Mouse (Mus musculus) ovary, adult 10 weeks (tissue): ENCODE measurements around the gene Acacb. TPM values are rescaled to one million over a fixed set of nuclear protein-coding genes. Genes with fewer than 3 reads are reported as not detected.

Source experiments
- polyA plus RNA-seq: library from polyadenylated mRNA; stranded (reverse); fragments of 350-450 nt; fragmentation: Illumina TruSeq; extraction: RNeasy Lipid Tissue Mini Kit (QIAGEN cat#74804); gene quantifications from one replicate; pipeline ENCODE4 v1.2.3, GENCODE M21; 2014

Acacb gene
- 1.4 TPM for polyA plus RNA-seq

GRCm38 (mm10) chr5:114146028-114146888 lies at the start of gene Acacb:
TSS of gene Acacb (plus strand) at chr5:114146535.

GRCm38 (mm10) chr5:114127374-114128349 lies 18.7 kb upstream of the Acacb start, which contains the start of gene Alkbh2:
TSS of gene Alkbh2 (minus strand) at chr5:114128218.

GRCm38 (mm10) chr5:114130211-114130605 lies 16.1 kb upstream of the Acacb start, which contains the start of gene Ung:
TSS of gene Ung (plus strand) at chr5:114130386.

GRCm38 (mm10) chr5:114273693-114274402 lies 127.5 kb downstream of the Acacb start, which contains the start of gene Foxn4:
TSS of gene Foxn4 (minus strand) at chr5:114273807.

GRCm38 (mm10) chr5:114288874-114289273 lies 142.5 kb downstream of the Acacb start, which contains the start of gene Myo1h:
TSS of gene Myo1h (plus strand) at chr5:114289166.

Other genes starting within 250 kb of the Acacb start
- gene Coro1c, start 237.8 kb upstream of the Acacb start, polyA plus RNA-seq = 13.1 TPM
- 3.3 TPM for gene Ssh1, start 152.6 kb upstream of the Acacb start, polyA plus RNA-seq
- gene Dao, start 142.8 kb upstream of the Acacb start, polyA plus RNA-seq = not detected
- 3.6 TPM for gene Usp30, start 81.1 kb upstream of the Acacb start, polyA plus RNA-seq
- not detected for gene Svop, start 55.0 kb upstream of the Acacb start, polyA plus RNA-seq
- gene Alkbh2, start 18.3 kb upstream of the Acacb start, polyA plus RNA-seq = not detected
- 2.6 TPM for gene Ung, start 16.1 kb upstream of the Acacb start, polyA plus RNA-seq
- not detected for gene Foxn4, start 127.3 kb downstream of the Acacb start, polyA plus RNA-seq
- 0.37 TPM for gene Myo1h, start 142.6 kb downstream of the Acacb start, polyA plus RNA-seq
- 53.8 TPM for gene Kctd10, start 234.0 kb downstream of the Acacb start, polyA plus RNA-seq
- 4.0 TPM for gene Ube3b, start 234.1 kb downstream of the Acacb start, polyA plus RNA-seq